Mouse (Mus musculus) cerebellum, postnatal 4 days (tissue): ENCODE data around the gene Cpox.

Source experiments
- DNase-seq, 2 experiments: peaks; one replicate each; pipeline ENCODE4 v3.0.0; 2022; ENCODE audit warnings: low spot score in 2 of 2, mixed read lengths in 1 of 2

Cpox gene

DNA sequence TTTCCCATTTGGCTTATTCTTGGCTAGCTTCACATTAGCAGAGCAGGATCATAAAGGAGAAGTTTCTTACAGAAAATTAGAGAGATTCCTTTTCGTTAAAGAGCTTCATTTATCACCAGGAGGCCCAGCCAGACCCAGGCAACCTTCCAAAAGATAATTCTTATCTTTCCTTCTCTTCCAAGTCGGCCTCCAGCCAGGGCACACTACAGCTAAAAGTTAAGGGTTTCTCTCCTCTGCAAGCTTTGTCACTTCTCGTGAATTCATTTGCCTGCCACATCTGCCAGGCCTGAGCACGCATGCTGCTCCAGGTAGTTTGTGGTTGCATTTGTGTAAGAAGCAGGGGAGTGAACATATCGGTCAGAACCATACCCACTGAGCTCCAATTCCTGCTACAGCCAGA lies 828 bp upstream of the Cpox start:
- DNase-seq, result no peak

DNA sequence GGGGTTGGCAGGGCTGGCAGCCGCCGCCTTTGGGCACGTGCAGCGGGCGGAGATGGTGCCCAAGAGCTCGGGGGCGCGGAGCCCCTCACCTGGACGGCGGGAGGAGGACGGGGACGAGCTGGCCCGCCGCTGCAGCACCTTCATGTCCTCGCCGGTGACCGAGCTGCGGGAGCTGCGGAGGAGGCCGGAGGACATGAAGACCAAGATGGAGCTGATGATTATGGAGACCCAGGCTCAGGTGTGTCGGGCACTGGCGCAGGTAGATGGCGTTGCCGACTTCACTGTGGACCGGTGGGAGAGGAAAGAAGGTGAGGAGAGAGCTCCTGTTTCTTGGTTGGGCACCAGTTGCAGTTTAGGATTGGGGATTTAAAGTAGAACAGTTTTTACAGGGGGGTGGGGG lies 551 bp downstream of the Cpox start:
- no peak for DNase-seq

DNA sequence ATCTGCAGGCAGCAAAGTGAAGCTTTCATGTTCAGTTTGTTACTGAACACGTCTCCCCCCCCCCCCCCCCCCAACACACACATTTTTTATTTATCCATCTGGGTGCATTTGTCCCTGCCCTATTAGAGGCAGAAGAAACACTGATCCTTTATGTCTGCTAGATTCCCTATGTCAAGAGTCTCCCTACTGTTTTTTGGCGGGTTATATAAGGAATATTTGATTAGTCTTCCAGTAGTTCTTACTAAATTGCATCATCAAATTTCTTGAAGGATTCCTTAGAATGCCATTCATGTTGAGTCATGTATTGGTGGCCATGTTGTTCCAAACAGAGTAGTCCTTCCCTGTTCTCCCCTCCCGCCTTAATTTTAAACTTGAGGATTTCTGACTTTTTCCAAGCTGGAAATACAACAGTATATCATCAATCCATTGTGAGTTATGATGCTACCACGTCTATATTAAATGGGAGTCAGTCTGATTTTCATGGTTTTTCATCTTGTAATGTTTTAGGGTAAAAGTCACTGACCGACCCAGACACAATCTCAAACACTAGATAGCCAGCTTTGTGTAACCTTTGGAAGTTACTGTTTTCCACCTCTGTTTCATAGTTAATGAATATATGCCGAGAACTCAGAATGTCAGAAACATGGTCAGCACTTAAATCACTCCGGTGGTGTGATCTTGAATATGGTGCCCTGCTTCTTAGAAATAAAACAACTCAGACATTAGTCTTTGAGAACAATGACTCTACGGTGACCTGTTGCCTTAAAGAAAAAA lies 1.3 kb downstream of the Cpox start:
- no peak for DNase-seq

DNA sequence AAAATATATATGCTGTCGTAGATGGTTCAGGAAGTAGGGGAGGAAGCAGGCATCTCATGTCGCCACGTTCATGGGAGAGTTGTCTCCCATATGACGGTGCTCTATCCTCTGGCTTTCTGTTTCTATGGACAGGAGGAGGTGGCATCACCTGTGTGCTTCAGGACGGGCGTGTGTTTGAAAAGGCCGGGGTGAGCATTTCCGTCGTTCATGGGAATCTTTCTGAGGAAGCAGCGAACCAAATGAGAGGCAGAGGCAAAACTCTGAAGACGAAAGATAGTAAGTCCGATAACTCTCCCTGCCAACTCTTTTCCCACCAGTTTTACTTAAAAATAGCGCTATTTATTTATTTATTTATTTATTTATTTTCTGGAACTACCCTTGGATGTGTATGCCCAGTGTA lies 2.3 kb downstream of the Cpox start:
- no peak for DNase-seq

DNA sequence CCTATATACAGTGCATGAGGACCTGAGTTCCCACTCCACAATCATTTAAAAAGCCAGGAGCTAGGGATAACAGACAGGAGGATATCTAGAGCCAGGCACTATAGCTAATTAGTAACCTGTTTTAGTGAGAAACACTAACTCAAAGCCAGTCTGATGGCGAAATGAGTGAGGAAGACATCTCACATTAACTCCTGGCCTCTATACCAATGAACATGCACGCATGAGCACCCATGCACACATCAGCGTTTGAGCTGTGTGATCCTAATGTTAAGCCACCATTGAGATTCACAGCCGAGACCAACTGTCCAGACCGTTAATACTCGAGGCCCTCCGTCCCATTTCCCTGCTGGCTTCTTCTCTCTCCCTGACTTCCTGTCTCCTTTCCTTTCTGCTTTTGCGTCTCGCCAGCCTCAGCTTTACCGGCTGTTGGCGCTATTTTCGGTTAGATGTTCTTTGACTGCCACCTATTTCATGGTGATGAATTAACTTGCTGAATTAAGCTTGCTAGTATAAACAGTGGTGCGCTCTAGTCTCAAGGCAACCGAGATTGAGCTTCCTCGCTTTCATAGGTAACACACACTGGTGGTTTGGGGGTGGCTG lies 3.8 kb downstream of the Cpox start:
- no peak for DNase-seq

DNA sequence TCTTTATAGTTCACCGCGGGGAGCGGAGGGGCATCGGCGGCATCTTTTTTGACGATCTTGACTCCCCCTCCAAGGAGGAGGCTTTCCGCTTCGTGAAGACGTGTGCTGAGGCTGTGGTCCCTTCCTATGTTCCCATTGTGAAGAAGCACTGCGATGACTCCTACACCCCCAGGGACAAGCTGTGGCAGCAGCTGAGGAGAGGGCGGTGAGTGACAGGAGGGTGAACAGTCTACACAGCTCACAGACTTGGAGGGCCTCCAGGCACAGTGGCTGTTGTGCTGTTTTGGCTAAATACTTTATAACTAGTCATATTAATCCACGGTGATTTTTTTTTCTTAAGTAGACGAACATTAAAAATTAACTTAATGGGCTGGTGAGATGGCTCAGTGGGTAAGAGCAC lies 5.2 kb downstream of the Cpox start:
- DNase-seq, result no peak

DNA sequence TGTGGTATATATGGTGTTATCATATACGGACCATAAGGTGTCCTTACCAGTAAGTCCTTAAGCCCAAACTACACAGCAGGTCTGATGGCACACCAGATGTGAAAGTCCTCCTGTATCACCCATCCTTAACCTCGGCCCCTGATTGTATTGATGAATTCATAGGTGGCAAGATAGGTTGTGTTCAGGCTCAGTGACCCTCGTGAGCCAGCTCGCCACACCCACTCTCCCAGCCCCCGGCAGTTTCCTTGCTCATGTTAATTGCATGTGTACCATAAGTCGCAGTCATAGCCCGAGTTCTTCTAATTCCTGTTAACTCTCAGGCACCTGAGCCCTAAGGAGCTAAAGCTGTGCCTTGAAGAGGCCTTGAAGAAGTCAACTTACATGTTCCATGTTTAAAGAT lies 6.1 kb downstream of the Cpox start:
- DNase-seq, result no peak

DNA sequence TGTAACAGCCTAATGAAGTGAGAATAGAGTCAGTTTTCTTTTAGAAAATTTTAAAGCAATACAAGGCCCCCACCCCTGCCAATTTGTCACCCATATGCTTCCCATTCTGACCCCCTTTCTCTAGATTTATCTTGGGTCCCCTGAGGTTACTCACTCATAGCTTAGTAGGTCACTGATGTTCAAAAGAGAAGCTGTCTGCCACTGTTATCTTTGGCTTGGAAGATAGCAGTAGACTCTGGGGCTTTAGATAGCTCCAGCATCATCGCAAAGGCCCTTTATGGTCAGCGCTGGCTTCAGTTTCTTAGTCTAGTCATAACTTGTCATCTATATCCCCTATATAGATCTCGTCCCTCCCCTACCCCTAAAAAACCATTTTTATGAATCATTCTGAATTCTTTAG lies 6.5 kb downstream of the Cpox start:
- no peak for DNase-seq

DNA sequence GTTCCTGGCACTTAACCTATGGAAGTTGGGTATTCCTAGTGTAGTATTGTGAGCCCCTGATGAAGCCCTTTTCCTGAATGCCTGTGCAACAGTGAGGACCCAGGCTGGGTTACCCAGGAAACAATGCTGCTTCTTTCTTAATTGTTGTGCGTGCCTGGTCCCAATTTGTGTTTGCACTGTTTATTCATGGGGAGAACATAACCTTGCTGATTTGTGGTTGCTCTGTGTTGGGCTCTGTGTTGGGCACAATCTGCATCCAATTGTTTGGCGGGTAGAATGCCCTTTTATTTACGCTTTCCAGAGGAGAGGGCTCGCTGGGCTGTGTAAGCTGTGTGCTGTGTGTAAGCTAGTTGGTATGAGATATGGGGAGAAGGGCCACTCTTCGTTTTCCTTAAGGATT lies 7.4 kb downstream of the Cpox start:
- no peak for DNase-seq

DNA sequence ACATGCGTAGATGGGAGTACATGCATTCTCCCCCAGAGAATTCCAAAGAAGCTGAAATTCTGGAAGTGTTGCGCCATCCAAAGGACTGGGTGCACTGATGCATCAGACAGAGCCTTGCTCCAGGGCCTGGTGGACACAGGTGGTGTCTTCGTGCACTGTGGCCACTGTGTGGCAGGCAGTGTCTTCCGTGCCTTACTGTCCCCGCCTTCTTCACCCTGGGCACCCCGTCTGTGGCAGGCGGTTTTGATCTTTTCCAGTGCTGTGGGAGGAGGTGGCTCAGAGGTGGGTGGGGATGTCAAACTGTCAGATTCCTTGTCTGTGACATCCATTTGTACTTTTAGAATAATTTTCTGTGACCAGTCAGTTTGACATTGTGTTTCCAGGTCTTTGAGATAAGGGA lies 8.6 kb downstream of the Cpox start:
- DNase-seq, result no peak

DNA sequence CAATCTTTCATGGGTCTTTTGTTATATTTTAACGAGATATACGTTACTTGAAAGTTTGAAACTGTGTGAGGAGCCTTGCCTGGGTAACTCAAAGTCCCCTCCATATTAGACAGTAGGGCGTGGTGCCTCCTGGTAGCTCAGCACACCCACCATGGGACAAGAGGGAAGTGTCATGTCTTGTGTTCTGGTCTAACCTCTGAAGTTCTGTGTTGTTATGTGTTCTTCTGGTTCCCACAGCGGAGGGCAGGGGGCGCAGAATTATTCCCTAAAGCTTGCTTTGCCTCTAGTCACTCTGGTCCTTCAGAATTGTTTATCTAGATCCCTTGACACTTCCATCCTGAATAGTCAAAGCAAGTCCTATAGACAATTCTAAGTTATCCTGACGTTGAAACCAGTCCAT lies 12.0 kb downstream of the Cpox start:
- DNase-seq, result no peak

DNA sequence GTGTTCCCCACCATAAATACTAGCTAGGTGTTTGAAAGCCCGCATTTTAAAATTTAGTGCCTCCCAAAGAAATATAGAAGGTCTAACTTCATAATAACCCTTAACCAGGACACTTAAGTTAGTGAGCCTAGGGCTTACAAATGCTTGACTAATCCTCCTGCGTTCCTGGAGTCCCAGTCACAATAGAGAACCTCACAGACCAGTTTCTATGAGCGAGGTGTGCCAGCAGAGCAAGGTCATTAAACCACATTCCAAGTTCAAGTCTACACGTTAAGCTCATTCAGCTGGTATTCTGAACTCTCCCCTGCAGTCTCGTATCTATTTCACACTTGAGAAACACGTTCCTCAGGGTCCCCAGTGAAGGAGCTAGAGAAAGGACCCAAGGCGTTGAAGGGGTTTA lies 12.8 kb downstream of the Cpox start:
- DNase-seq, result no peak

DNA sequence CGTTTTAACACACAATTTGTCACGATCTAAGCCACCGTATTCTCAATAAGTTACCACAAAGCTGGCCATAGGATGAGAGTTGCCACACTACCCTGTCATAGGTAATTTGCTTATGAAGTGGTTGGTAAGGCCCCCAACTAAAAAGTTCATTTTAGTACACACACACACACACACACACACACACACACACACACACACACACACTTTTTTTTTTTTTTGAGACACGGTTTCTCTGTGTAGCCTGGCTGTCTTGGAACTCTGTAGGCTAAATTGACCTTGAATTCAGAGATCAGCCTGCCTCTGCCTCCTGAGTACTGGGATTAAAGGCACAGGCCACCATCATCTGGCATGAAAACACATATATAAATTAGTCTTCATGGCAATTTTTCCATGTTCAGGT lies 13.8 kb downstream of the Cpox start:
- no peak for DNase-seq

DNA sequence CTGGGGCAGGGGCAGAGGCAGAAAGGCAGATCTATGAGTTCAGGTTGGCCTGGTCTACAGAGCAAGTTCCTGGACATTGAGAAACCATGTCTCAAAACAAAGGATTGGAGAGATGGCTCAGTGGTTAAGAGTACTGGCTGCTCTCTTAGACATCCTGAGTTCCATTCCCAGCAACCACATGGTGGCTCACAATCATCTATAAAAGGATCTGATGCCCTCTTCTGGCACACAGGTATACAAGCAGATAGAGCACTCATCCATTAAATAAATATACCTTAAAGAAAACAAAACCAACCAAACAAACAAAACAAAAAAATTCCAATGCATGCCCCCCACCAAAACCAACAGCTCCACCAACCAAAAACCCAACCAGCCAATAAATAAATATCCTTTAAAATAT lies 14.4 kb downstream of the Cpox start:
- DNase-seq, result no peak

DNA sequence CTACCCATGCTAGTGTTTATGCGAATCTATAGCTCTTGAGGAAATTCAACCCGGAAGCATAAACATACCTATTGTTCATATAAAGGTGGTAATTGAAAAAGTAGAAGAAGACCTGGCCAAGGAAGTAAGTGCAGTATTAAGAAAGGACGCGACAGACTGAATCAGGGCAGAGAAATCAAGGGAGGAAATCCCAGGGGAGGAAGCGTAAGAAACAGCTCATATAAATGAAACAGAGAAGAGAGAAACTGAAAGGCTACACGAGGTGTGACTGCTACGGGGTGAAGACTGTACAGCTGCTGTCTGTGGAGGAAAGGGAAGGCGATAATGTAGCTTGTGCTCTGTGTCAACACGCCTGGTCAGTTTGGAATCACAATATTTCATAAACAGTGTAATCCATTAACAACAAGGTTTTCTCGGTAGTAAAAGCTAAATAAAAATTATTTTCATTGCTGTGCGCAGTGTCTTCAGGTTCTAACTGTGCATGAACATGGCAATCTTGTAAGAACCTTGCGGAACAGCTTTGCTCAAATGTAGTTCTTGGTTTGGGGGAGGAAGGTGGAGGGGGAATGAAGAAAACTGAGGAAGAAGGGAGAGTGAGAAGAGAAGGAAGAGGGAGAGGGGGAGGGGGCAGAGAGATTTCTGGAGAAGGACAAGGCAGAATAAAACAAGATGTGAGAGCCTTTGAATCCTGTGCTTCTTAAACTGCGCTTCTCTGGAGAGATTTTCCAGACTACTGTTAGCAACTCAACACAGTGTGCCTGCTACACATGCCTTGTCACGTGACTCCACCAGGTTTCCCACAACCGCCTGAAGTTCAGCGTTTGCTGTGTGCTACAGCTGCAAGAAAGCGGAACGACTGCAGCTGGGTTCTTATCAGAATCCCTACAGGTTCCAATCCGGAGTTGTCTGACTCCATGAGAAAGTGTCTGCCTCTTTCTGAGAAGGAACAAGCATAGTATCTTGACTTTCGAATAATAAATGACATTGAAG lies 15.8 kb downstream of the Cpox start:
- no peak for DNase-seq

DNA sequence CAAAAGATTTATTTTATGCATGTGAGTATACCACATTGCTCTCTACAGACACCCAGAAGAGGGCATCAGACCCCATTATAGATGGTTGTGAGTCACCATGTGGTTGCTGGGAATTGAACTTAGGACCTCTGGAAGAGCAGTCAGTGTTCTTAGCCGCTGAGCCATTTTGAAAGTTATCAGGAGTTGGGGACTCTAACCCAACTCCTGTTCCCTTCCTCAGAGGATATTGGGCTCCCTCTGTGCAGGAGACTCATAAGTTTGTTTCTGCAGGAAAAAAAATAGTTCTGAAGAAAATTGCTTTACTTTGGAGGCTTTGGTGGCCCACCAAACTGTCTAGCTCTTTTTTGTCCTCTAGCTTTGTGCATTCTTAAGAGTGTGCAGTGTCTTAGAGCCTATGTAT lies 18.4 kb downstream of the Cpox start:
- DNase-seq, result no peak

DNA sequence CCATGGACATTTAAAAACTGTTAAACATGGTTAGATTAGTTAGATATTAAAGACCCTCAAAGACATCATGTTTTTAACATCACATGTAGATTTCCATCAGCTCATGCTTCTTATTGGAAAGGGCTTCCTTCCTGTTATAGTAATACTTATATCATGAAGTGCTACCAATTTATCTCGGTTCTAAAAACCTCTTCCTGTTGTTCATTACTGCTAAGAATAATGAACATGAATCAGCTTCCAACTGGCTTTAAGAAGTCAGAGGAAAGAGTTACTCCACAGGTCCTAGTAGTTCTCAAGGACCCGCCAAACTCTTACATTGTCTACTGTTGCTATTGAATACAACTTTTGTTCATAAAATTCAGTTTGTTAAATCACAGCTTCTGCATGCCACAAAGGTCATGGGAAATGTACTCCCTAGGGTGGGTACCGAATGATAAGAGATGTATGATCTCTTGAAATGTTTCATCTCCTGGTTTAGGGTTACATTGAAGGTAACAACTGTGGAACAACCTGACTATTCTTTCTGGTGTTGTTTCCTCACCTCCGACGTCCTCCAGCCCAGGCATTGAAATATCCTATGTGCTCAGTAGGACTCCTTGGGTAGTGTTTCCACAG lies 19.6 kb downstream of the Cpox start:
- no peak for DNase-seq

DNA sequence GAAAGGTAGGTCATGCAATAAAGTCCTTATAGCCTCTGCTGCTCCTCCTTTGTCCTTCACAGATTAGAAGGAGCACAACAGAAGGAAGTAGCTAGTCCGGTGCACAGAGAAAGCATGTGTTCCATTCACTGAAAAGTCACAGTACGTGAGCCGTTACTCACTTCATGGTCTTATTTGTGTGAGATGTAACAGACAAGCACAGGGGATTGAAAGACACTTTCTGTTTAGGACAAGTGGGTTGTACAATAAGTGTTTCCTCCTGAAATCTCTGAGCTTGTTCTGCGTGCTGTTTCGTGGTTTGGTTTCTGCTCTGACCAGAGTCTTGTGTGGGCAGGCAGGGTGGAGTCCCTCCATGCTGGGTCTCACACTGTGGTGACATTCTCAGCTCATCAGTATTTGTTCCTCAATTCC lies 20.2 kb downstream of the Cpox start:
- DNase-seq, result no peak

DNA sequence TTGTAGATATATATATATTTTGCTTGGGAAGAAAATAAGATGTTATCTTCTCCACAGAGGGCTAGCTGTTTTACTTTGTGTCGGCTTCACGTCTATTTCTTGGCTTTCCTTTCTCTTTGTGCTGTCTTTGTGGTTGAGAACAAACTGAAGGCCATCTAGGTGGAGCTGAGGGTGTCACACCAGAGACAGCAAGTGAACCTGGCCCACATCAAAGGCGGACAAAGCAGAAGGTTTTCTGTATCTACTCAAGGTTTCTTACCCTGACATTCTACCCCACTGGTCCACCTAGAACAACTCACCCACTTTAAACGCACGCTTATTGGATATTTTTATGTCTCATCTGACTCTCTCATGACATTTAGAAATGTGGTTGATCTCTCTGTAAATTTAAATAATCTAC lies 24.0 kb downstream of the Cpox start:
- no peak for DNase-seq

DNA sequence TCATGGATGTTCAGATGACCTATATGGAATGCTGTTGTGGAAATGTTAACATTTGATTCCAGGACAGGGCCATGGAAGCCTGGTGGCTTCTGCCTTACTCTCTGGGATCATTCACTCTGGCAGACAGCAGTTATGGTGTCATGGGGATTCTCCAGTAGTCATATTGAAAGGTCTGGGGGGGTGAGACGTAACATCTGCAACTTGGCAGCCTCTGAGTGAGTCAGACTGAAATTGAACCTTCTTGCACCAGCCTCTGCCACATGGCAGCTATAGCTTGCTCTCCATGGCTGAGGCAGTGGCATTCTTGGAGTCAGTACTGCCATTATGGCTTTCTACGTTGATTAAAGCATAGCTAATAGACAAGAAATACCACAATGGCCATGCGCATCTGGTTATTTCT lies 26.7 kb downstream of the Cpox start:
- DNase-seq, result no peak

DNA sequence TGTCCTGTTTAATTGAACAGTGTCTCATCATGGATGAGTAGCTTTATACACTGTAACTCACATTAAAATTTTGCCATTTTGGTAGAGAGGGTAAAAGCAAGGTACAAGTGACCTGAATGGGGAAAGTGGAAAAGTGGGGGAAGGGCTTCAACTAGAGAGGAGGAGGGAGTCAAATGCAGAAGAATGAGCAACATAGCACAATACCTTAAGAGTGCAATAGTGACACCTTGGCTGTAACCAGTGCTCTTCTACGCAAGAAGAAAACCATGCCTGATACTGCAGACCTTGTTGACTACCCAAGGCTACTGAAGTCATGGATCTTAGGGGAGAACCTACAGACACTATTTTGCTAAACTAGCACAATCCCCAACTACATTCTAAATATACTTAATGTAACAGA lies 27.2 kb downstream of the Cpox start:
- DNase-seq, result no peak

DNA sequence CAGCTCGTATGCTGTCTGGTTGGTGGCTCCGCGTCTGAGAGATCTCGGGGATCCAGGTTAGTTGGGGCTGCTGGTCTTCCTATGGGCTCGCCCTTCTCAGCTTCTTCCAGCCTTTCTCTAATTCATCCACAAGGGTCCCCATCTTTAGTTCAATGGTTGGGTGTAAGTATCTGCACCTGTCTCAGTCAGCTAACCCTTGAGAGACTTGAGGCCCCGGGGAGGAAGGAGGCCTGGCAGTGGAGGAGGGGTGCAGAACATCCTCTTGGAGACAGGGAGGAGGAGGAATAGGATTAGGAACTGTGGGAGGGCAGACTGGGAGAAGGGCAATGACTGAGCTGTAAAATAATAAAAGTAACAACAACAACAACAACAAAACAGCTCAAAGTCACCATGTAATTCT lies 30.1 kb downstream of the Cpox start:
- DNase-seq, result no peak
